Mouse (Mus musculus): ENCODE data around the gene Spns1. TPM values are rescaled to one million over a fixed set of nuclear protein-coding genes. Genes with fewer than 3 reads are reported as not detected.
"Not testable (repeated sequence)": the region's sequence is repeated elsewhere in the genome, so short reads cannot be mapped to it uniquely, and the experiment has no call there.

Spns1 gene
- total RNA-seq (2015), result 8.3 and 8.4 TPM in 2 replicates
- total RNA-seq (2017), result 8.4 and 16.2 TPM in 2 replicates

DNA sequence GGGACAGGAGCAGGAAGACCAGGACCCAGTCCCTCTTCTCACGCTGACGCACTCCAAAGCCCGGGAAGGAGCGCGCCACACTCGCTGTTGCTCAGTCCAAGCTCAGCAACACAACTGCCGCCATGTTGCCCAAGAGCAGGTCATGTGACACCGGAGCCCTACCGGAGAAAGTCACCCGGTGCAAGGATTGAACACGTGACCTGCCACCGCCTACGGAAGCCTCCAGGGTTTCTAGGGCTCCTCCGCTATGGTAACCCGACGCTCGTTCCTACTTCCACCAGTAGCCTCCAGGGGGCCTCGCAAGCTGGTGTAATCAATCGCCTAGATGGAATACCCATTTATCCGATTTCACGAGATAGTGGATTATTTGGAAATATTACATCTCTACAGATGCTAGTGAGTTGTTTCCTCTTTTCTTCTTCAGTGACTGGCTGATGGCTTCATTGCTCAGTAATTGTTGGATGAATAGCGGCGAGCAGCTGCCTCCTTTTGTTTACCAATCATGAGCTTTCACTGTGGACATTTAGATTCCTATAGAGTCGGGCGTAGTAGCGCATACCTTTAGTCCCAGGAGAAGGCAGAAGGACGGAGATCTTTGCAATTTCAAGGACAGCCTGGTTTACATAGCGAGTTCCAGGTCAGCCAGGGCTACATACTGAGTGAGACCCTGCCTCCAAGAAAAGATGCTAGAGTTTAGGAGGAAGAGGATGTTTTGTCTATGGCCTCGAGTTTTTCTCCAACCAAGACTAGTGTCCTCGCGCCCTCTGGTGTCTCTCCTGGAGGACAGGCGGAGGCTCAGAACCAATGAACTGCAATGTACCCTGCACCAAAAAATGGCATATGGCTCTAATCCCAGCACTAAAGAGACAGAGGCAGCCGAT, at the start of gene Spns1:
Spns1 (minus strand) TSS at position 173 of the 881 bp plus-strand sequence.
- ATAC-seq (replicated peaks; ENCODE audit: poor library complexity), result peak; percentile 93

DNA sequence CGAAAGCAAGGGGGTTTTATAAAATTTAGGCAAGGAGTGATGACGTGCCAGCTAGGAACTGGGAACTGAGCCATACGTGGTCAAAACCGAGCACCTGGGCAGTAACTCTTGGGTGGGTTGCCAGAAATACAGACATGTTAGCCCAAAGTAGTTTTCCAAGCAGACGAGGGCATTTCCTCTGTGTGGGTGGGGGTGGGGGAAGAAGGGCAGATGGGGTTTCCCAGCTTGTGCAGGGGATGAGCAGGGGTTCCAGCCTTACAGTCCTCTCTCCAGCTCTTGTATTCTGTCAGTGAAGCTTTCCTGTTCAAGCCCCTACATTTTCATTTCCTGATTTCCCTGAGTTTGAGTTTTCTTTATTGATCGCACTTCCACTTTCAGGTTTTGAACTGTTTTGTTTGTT, 46.9 kb upstream of the Spns1 start:
- ATAC-seq (replicated peaks; ENCODE audit: poor library complexity), result no peak

DNA sequence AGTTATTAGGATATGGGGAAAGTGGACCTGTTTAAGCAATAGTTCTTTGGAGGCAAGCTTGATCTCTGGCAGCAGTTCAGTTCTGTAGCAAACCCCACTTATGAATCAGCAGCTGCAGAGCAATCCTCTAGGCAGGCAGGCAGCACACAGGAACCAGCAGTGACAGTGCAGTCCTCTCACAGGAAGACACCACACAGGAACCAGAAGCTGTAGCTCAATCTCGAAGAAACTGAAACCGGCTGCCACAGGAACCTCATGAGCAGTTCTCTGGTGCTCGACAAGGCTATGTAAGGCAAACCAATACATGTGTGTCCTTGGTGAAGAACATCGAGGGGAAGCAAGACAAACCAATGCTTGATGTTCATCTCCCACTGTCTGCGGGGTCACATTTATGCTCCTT, 44.5 kb upstream of the Spns1 start:
- ATAC-seq (replicated peaks; ENCODE audit: poor library complexity), result peak; percentile 55; the same call in 1 of the 2 replicates

DNA sequence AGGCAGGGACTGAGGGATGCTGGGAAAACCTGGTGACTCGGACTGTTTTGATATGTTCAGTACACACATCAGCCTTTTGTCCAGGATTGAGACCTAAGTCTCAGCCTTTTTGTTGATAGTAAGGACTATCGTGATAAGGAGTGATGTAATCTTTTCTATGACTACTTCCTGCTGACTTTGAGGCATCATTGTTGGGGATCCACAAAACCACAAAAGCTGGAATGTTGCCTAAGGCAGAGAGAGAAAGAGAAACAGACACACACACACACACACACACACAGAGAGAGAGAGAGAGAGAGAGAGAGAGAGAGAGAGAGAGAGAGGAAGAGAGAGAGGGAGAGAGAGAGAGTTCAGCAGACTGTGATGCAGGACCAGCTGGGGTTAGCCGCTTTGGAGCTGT, 41.2 kb upstream of the Spns1 start:
- ATAC-seq (replicated peaks; ENCODE audit: poor library complexity), result peak; percentile 17

DNA sequence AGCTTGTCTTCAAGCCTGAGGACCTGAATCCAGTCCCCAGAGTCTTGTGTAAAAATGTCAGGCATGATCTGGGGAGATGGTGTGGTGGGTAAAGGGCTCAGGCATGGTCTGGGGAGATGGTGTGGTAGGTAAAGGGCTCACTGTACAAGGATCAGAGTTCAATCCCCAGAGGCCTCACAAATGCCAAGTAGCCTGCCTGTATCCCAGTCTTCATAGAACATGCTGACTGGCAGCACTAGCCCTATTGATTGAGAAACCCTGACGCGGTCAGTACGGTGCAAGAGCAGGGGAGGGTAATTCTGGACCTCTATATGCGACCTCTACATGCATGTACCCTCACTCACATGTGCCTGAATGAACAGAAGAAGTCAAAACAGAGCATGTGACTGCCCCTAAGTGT, 40.4 kb upstream of the Spns1 start:
- ATAC-seq (replicated peaks; ENCODE audit: poor library complexity), result no peak

DNA sequence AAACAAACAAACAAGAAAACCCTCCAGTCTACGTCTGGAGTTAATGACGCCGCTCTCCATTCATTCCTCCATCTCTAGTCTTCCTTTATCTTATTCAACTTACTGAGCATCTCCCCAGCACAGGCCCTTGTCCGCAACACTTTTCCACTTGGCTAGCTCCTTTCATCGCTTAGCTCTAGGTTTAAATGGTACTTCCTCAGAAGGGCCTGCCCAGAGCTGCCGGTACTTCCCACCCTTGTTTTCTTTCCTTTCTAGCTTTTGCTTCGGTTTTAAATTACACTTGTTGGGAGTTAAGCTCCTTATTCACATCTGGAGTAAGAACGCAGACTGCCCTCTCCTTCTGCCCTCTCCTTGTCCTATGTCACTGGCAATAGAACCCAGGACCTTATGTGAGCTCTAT, 39.8 kb upstream of the Spns1 start:
- ATAC-seq (replicated peaks; ENCODE audit: poor library complexity), result no peak

DNA sequence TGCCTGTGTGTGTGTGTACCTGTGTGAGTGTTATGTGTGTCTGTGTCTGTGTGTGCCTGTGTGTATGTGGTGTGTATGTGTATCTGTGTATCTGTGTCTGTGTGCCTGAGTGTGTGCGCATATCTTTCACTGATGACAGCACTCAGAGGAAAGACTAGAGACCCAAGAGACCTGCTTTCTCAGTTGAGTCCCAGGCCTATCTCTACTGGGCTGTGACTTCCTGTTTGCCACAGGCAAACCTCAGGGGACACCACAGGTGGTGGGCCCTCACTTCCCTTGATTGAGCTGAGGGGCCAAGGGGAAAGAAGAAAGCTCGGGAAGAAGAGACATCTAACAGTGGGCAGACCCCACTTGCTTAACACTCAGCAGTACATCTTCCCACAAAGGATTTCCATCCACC, 39.4 kb upstream of the Spns1 start:
- peak; percentile 65 for ATAC-seq (replicated peaks; ENCODE audit: poor library complexity)

DNA sequence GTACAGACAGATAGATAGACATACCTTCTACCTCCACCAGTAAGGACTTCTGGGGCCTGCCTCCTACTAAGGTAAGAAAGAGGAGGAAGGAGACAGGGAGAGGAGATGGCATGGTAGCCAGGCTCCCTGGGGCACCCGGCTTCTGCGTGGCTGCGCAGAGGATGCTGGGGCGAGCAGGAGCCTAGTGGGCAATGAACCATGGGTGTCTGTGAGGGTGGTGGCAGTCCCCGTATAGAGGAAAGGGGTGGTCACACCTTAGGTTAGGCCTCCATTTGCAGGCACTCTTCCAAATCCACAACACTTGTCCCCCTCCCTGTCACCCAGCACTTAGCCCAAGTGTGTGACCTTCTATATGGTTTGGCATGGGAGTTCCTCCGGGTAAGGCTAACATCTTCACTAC, 37.5 kb upstream of the Spns1 start, which contains the start of gene Cd19:
Cd19 (minus strand) TSS at position 165 of the 400 bp plus-strand sequence.
- ATAC-seq (replicated peaks; ENCODE audit: poor library complexity), result no peak

DNA sequence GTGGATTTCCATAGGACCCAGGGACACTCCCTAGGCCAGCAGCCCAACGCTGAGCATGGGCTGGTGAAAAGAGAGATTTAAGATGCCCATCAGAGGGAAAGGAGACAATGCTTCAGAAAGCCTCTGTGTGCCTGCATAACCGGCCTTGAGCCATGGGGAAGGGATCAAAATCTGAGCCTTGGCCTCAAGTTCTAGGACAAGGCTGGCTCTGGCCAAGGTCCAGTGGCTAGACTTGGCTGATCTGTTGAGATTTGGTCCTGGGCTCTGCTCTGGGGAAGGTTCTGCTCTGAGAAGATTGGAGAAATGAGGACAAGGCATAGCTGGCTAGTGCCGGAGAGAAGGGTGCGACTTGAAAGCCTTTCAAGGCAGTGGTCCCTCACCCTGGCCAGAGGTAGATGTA, 33.8 kb upstream of the Spns1 start:
- ATAC-seq (replicated peaks; ENCODE audit: poor library complexity), result no peak

DNA sequence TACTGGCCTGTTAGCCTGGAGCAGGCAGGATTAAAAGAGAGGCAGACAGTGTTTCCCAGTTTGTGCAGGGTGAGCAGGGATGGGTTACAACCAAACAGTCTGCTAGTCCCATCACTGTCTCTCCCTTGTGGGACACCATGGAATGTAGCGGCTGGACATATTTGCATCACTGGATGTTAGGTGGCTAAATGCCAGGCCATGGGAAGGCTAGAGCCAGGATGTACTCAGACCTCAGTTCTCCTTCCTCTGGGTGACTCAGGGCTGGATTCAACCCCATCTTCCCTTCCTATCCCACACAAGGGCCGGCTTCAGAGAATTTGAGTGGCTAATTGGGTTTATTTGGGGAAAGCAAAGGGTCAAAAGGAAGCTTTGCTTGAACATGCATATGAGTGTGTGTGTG, 31.4 kb upstream of the Spns1 start:
- ATAC-seq (replicated peaks; ENCODE audit: poor library complexity), result no peak

DNA sequence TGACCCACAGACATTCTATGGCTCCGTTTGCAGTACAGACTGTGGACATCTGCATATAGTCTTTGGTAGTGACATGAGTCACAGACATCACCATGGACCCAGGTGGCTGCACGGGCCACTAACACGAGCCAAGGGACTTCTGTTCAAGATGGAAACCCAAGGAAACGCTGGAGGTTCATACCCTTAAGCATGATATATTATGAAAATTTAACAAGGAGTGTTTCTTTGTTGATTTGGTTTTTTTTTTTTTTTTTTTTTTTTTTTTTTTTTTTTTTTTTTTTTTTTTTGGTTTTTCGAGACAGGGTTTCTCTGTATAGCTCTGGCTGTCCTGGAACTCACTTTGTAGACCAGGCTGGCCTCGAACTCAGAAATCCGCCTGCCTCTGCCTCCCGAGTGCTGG, 25.3 kb upstream of the Spns1 start:
- not testable (repeated sequence) for ATAC-seq (replicated peaks; ENCODE audit: poor library complexity)

DNA sequence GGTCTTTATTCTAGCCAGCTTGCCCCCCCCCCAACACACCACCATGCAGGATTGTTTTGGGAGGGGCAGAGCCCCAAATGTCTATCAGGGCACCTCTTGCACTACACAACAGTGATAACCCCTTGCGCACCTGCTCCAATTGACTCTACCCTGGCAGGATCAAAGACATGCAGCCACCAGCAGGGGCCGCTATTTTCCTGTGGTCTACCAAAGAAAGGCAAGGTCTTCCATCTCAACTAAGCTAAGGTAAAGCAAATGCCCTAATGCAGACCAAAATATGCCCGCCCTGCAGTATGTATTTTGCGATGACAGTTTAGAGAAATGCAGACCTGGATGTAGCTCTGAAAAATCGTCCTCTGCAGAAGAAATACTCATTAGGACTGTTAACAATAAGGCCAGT, 22.3 kb upstream of the Spns1 start:
- peak; percentile 57 for ATAC-seq (replicated peaks; ENCODE audit: poor library complexity)

DNA sequence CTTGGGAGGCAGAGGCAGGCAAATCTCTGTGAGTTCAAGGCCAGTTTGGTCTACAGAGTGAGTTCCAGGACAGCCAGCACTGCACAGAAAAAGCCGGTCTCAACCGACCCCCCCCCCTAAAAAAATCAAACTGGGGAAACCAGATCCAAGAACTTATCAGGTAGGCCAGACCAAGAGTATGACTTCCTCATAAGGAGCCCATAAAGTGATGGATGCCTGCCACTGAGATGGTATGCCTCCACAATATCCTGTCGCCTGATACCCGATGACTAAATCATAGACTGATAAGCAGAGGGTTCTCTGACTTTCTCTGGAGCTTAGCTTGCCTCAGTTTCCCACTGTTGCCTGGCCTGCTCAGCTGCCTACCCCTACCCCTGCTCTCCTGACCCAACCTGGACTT, 20.6 kb upstream of the Spns1 start:
- ATAC-seq (replicated peaks; ENCODE audit: poor library complexity), result no peak

DNA sequence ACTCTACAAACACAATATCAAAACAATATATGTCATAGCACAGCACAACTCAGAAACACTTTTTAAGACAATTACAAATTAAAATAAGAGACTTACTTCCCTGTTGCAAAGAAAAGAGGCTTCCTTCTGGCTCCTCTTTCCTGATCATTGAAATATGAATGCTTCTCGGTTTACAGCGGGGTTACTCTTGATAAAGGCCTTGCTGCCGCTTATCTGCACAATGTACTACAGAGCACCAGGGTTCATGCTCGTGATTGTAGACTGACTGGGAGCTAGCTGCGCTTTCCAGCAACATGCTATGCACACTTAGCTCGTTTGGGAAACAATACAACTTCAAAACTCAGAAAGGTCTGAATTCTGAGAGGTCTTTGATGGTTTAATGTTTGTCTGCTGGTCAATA, 20.0 kb upstream of the Spns1 start:
- peak; percentile 23 for ATAC-seq (replicated peaks; ENCODE audit: poor library complexity)

DNA sequence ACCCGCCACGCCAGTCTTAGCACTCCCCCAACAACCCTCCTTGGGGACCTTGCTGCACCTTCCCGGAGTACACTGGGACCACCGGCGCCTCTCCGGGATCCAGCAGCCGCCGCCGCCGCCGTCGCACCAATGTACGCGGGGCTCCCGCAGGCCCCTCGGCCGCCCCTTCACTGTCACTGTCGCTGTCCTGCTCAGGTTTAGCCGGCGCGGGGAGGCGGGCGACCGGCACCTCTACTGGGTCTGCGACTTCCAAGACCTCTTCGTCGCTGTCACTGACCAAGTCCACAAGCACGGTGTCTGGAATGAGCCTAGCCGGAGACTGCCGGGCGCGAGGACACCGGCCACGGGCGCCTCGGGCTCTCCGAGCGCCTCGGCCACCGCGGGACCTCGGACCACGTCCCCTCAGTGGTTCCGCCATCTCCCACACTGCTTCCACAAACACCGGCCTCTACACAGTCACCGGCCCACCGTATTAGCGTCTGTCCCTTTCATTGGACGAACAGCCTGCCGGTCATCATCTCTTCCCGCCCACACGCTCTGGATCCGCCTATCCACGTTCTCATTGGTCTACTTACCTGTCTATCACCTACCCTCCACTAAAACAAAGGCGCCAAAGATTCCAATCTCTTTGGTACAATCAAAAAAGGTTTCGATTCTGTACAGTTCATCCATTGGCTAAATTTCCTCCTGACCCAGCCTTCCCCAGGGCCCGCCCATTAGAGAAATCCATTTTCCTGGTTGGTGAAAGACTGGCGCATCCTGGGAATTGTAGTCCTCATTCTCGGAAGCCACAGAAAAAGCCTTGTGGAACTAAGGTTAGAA, 19.3 kb upstream of the Spns1 start, which contains the start of gene Nfatc2ip:
Nfatc2ip (minus strand) TSS at position 440 of the 822 bp plus-strand sequence.
- peak; percentile 97 for ATAC-seq (replicated peaks; ENCODE audit: poor library complexity)

DNA sequence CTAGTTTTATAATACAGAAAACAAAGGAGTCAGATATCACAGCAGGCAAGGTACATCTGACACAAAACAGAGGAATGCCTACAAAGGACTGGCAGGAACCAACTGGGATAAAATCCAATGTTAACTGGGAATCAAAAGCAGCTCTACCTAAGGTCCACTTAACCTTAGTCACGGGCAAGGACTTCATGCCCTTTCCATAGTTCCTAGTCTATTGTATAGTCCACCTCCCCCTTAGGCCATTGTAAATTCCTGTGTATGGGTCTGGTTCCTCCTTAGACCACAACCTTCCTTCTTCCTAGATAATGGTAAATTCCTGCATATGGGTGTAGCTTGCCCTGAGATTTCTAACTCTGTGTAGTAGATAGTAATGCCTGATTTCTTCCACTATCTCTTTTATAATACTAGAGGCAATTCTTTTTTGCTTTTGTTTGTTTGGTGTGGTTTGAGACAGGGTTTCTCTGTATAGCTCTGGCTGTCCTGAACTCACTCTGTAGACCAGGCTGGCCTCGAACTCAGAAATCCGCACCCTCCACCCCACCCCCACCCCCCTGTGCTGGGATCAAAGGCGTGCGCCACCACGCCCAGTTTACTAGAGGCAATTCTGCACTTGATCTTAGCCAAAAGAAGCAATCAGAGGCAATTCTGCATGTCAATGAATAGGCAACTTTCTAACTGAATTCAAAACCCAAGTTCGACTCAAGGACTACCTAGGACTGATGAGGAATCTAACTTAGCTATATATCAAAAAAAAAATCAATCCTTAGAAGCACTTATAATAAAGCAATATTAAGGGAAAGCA, 15.0 kb upstream of the Spns1 start:
- ATAC-seq (replicated peaks; ENCODE audit: poor library complexity), result not testable (repeated sequence)

DNA sequence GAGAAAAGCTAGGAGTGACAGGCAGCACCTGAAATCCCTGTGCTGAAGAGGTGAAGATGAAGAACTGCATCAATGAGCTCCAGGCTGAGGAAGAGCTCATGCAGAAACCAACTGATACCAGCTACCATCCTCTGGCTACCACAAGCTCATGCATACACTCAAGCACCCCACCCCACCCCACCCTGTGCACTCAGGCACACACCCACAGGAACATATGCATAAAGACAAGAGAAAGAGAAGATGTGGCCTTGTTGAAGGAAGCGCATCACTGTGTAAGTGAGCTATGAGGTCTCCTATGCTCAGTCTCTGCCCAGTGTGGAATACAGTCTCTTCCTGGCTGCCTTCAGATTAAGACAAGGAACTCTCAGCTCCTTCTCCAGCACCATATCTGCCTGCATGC, 10.9 kb upstream of the Spns1 start:
- ATAC-seq (replicated peaks; ENCODE audit: poor library complexity), result no peak

DNA sequence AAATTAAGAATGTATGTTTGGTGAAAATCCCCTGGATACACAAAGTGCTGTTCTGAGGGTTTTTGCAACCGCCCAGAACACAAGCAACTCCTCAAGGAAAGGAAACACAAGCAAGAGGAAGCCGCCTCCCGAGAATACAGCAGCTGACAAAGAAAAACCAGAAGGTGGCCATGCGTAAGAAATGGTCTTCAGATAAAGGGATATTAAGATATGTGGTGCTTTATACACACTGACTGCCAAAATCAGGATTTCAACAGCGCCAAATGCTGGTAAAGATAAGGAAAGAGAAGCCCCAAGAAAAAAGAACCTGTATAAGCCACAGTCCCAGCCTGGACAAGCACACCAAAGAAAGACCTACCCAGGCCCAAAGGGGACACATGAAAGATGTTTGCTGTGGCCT, 6.3 kb upstream of the Spns1 start:
- ATAC-seq (replicated peaks; ENCODE audit: poor library complexity), result no peak

DNA sequence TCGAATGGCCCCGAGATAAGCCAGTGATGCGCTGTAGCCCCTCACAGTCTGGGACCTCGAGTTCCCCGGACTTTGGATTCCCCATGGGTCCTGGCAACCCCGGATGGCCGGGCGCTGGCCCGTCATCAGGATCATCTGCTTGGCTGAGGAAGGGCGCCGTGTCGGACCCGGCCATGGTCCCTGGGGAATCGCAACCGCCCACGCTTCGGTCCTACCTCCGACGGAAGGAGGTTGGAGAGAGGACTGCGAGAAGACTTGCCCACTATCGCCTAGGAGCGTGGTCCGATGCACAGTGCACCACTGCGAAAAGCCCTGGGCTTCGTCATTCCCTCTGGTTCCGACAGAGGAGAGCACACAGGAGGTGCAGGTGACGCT, 360 bp downstream of the Spns1 start:
- ATAC-seq (replicated peaks; ENCODE audit: poor library complexity), result peak; percentile 20; the same call in 1 of the 2 replicates

DNA sequence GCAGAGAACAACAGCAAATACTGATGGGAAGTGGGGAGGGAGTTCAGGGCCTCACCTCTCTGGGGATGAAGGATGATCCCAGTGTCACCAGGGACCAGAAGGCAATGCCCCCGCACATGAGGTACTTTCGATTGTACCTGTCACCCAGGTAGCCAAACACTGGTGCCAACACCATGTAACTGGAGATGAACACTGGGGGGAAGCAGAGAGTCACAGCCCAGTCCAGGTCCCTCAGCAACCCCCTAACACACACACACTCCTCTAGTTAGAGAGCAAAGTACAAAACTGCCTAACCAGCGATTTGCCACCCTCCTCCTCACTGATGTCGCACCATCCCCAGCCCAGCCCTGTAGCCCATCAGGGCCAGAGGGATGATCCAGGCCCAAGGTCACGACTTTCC, 2.2 kb downstream of the Spns1 start:
- ATAC-seq (replicated peaks; ENCODE audit: poor library complexity), result no peak

DNA sequence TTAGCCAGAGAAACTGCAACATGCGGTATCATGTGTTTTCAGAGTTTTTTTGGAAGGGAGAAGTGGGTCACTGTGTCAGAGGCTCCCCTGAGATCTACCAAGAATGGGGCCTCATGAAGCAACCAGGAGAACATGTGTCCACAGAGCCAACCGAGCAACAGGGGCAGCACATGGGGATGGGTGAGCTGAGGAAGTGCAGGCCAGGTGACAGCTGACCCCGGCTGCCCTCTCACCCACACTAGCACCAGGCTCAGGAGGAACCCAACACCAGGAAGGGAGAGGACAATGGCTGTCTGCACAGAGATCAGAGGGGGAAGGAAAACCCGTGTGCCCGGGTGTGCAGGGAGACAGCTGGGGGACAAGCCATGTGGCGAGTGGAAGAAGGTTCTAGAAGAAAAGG, 2.7 kb downstream of the Spns1 start:
- no peak for ATAC-seq (replicated peaks; ENCODE audit: poor library complexity)

All from megakaryocyte progenitor cell, adult 5-6 weeks (primary cell).